In the genomic region with DNA sequence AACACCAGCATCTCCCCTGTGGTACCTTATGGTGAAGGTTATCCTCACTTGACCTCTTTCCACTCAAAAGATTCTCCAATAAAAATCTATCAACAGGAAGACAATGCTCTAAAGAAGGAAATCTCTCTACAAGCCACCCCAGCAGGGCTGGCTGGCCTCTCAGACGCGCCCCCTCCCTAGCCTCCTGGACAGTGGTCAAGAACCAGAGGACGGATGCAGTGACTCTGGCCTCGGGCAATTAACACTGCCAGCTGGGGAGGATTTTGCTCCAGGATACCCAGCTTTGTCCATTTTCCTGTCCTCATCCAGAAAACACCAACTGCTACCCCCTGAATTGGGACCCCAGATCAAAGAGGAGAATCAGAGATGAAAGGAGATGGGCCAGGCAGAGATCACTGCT, we compare ENCODE assay signal across 19 mouse cellular contexts. TPM values are rescaled to one million over a fixed set of nuclear protein-coding genes. Genes with fewer than 3 reads are reported as not detected.
DNase-seq lines count a peak whose midpoint lies in the region; ATAC-seq lines count a peak whose summit lies in the region.
"Had no signal": no experiment of that assay in that cellular context is flagged by ENCODE, and none has a peak within 500 bp of the region (broad histone marks: within the 10 kb centered on the region; RNA-seq: fewer than 3 reads in every experiment).

No protein-coding gene starts in this region.

- no peaks in the 10 kb centered on the region for H3K36me3 ChIP-seq in neural tube, embryonic 11.5 days (ENCODE audit: control insufficient read depth, insufficient read depth, low read length)
- no peaks in the 10 kb centered on the region for H3K36me3 ChIP-seq in hindbrain, embryonic 11.5 days (ENCODE audit: control insufficient read depth, insufficient read depth, low read length)
- H3K36me3 ChIP-seq in midbrain, embryonic 12.5 days: no peaks in the 10 kb centered on the region
- no peaks in the 10 kb centered on the region for H3K36me3 ChIP-seq in neural tube, embryonic 15.5 days
- H3K36me3 ChIP-seq: heart, embryonic 10.5 days; kidney, embryonic 15.5 days; liver, embryonic 13.5 days; lung, embryonic 15.5 days; stomach, embryonic 15.5 days had no signal

- ATAC-seq in neural tube, embryonic 11.5 days (ENCODE audit: insufficient read depth, low FRiP score, low TSS enrichment): no peak
- ATAC-seq in hindbrain, embryonic 11.5 days (ENCODE audit: low FRiP score): no peak
- no peak for ATAC-seq in midbrain, embryonic 12.5 days (ENCODE audit: low FRiP score, low read depth)
- ATAC-seq in neural tube, embryonic 15.5 days (ENCODE audit: low FRiP score): no peak

- no peak overlapping the region for H3K4me2 ChIP-seq in neural tube, embryonic 11.5 days (ENCODE audit: low read depth)
- no peak overlapping the region for H3K4me2 ChIP-seq in hindbrain, embryonic 11.5 days (replicated peaks; ENCODE audit: low read depth, low read length)
- no peak overlapping the region for H3K4me2 ChIP-seq in midbrain, embryonic 12.5 days (replicated peaks)
- no peak overlapping the region for H3K4me2 ChIP-seq in neural tube, embryonic 15.5 days
- H3K4me2 ChIP-seq: kidney, embryonic 15.5 days; liver, embryonic 13.5 days; lung, embryonic 15.5 days; stomach, embryonic 15.5 days had no signal

- H3K4me1 ChIP-seq in neural tube, embryonic 11.5 days (ENCODE audit: control insufficient read depth, insufficient read depth, low read length): peaks cover 25% of the 10 kb centered on the region
- H3K4me1 ChIP-seq in hindbrain, embryonic 11.5 days (replicated peaks; ENCODE audit: control insufficient read depth, insufficient read depth, low read length): peaks cover 24% of the 10 kb centered on the region
- peaks cover 40% of the 10 kb centered on the region for H3K4me1 ChIP-seq in midbrain, embryonic 12.5 days
- H3K4me1 ChIP-seq in neural tube, embryonic 15.5 days: peaks cover 39% of the 10 kb centered on the region
- H3K4me1 ChIP-seq: kidney, embryonic 15.5 days; liver, embryonic 13.5 days; lung, embryonic 15.5 days; stomach, embryonic 15.5 days had no signal

- DNase-seq in neural tube, embryonic 11.5 days (ENCODE audit: low spot score): no peak
- DNase-seq in neural tube, embryonic 10.5 days (ENCODE audit: extremely low spot score, low spot score): no peak
- DNase-seq in hindbrain, embryonic 11.5 days (ENCODE audit: low spot score): no peak
- no peak for DNase-seq in MN1 (ENCODE audit: low spot score)
- DNase-seq in embryo, embryonic 10.5 days (ENCODE audit: low spot score): no peak
- DNase-seq in testis, postnatal 10 days (ENCODE audit: low spot score): no peak
- DNase-seq: cerebellum, postnatal 25 days; heart, postnatal 10 days; liver, embryonic 13.5 days; right cerebral cortex, postnatal 14 days; thymus, postnatal 36 days had no signal

- H3K9ac ChIP-seq in neural tube, embryonic 11.5 days (ENCODE audit: low read length): no peak overlapping the region
- H3K9ac ChIP-seq in hindbrain, embryonic 11.5 days (ENCODE audit: low read depth, low read length): no peak overlapping the region
- no peak overlapping the region for H3K9ac ChIP-seq in midbrain, embryonic 12.5 days (replicated peaks)
- H3K9ac ChIP-seq in neural tube, embryonic 15.5 days (replicated peaks): no peak overlapping the region
- H3K9ac ChIP-seq: kidney, embryonic 15.5 days; liver, embryonic 13.5 days; lung, embryonic 15.5 days; stomach, embryonic 15.5 days had no signal

- H3K27me3 ChIP-seq in neural tube, embryonic 11.5 days (ENCODE audit: control insufficient read depth, insufficient read depth, low read length): no peaks in the 10 kb centered on the region
- H3K27me3 ChIP-seq in hindbrain, embryonic 11.5 days (ENCODE audit: control insufficient read depth, insufficient read depth, low read length): no peaks in the 10 kb centered on the region
- no peaks in the 10 kb centered on the region for H3K27me3 ChIP-seq in midbrain, embryonic 12.5 days
- no peaks in the 10 kb centered on the region for H3K27me3 ChIP-seq in neural tube, embryonic 15.5 days (replicated peaks)
- H3K27me3 ChIP-seq: kidney, embryonic 15.5 days; liver, embryonic 13.5 days; lung, embryonic 15.5 days; stomach, embryonic 15.5 days had no signal

- H3K4me3 ChIP-seq in neural tube, embryonic 11.5 days (ENCODE audit: low read depth, low read length): no peak overlapping the region
- H3K4me3 ChIP-seq in hindbrain, embryonic 11.5 days (ENCODE audit: low read depth, low read length): no peak overlapping the region
- H3K4me3 ChIP-seq in midbrain, embryonic 12.5 days: no peak overlapping the region
- no peak overlapping the region for H3K4me3 ChIP-seq in neural tube, embryonic 15.5 days (replicated peaks)
- H3K4me3 ChIP-seq: erythroblast, embryonic 14.5 days; heart, embryonic 10.5 days; kidney, embryonic 15.5 days; left cerebral cortex, adult 2 months; liver, embryonic 13.5 days; lung, embryonic 15.5 days; stomach, embryonic 15.5 days had no signal

- H3K27ac ChIP-seq in neural tube, embryonic 11.5 days (ENCODE audit: low read depth, low read length): peak overlapping the region; percentile 67
- peak overlapping the region; percentile 87 for H3K27ac ChIP-seq in hindbrain, embryonic 11.5 days (ENCODE audit: low read depth, low read length)
- H3K27ac ChIP-seq in midbrain, embryonic 12.5 days (replicated peaks): peak overlapping the region; percentile 88
- H3K27ac ChIP-seq in neural tube, embryonic 15.5 days (replicated peaks): peak overlapping the region; percentile 71
- H3K27ac ChIP-seq: heart, embryonic 10.5 days; kidney, embryonic 15.5 days; left cerebral cortex, adult 2 months; liver, embryonic 13.5 days; lung, embryonic 15.5 days; stomach, embryonic 15.5 days had no signal

- no peaks in the 10 kb centered on the region for H3K9me3 ChIP-seq in neural tube, embryonic 11.5 days (ENCODE audit: control insufficient read depth, low read length)
- H3K9me3 ChIP-seq in hindbrain, embryonic 11.5 days (ENCODE audit: control insufficient read depth, low read length): no peaks in the 10 kb centered on the region
- H3K9me3 ChIP-seq in midbrain, embryonic 12.5 days: no peaks in the 10 kb centered on the region
- no peaks in the 10 kb centered on the region for H3K9me3 ChIP-seq in neural tube, embryonic 15.5 days (replicated peaks)
- H3K9me3 ChIP-seq: heart, embryonic 10.5 days; kidney, embryonic 15.5 days; liver, embryonic 13.5 days; lung, embryonic 15.5 days; stomach, embryonic 15.5 days had no signal

- 43% methylated on average over 4 of the region's 4 CpGs for WGBS in neural tube, embryonic 11.5 days
- WGBS in hindbrain, embryonic 11.5 days: 50% methylated on average over 4 of the region's 4 CpGs
- WGBS in midbrain, embryonic 12.5 days: 51% methylated on average over 4 of the region's 4 CpGs
- WGBS in neural tube, embryonic 15.5 days: 34% methylated on average over 4 of the region's 4 CpGs

RNA-seq across cellular contexts. Expression of gene Nfasc, which starts 44.7 kb away (rescaled TPM):
- 25.5 and 28.9 TPM in 2 replicates for polyA plus RNA-seq in neural tube, embryonic 11.5 days (2014; fragmentation: Nextera tagmentation; extraction: Ambion mirVana)
- polyA plus RNA-seq in hindbrain, embryonic 11.5 days (2014; fragmentation: Nextera tagmentation; extraction: Ambion mirVana): 26.9 and 38.0 TPM in 2 replicates
- polyA plus RNA-seq in midbrain, embryonic 12.5 days (2016; fragmentation: Nextera tagmentation; extraction: Ambion mirVana): 32.8 and 40.8 TPM in 2 replicates
- polyA plus RNA-seq in neural tube, embryonic 15.5 days (2015; fragmentation: Nextera tagmentation; extraction: Ambion mirVana): 30.7 and 37.6 TPM in 2 replicates
- polyA plus RNA-seq: erythroblast, embryonic 14.5 days had no signal
